Mouse (Mus musculus) B cell, adult 2 months (primary cell): ENCODE measurements around the gene Pknox2.

Experiments
- DNase-seq, 2 experiments: peaks; one replicate each; pipeline ENCODE4 v3.0.0; 2022

Pknox2 gene

DNA sequence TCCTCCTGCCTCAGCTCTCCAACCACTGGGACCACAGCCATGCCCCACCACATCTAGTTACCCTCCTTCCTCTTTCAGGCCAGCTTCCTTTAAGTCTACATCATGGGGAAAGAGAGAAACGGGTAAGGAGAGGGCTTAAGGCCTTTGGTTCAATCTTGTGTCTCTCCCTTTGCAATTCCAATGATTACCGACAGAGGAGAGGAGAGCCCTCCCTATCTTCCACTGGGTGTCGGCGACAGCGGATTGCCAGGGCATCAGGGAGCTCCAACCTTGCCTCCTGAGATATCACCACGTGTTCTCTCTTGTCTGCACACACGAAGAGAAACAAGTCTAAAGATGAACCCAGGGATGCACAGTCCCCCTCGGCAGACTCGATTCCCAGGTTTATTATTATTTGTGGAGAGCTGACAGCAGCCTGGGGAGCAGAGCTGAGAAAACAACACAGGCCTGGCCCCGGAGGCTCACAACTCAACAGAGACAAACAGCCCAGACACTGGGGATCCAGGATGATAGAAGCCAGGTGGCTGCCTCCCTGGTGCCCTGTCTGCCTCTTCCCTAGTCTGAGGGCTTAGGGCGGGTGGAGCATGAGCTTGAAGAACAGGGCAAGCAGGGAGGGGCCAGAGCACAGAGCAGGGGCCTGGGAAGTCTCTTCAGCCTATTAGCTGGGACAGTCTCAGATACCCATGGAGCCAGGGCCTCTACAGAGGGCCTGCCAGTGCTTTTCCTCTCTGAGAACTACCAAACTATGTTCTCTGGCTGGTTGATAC is 170.4 kb downstream of the Pknox2 start:
- no peak for DNase-seq

DNA sequence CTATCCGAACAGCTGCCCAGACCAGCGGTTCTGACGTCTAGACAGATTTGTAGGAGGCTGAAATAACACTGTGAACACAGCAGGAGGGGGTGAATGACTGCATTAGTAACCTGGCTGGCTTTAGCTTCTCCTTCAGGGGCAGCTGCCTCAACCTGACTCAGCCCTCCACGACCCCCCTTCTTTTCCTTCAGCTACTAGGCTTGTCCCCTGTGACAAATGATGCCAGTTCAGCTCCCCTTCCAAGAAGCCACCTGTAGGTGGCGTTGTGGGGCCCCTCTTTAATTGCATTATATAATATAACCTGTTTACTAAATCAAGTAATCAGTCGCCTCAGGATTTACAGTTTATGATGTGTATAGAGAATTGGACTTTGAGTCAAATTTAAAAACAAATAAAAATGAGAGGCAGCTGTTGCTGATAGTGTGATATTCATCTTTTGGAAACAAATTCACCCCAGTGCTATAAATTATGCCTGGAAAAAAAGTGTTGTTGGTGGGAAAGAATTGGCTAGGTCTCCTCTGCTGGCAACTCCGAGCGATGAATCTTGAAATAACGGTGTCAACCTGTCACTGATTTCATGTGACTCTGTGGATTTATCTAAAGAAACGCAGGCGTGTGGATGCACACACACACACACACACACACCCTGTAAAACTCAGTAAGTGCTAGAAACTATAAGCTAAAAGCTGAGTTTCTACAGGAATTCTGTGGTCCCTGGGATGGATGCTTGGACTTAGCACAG is 173.6 kb downstream of the Pknox2 start:
- no peak for DNase-seq

DNA sequence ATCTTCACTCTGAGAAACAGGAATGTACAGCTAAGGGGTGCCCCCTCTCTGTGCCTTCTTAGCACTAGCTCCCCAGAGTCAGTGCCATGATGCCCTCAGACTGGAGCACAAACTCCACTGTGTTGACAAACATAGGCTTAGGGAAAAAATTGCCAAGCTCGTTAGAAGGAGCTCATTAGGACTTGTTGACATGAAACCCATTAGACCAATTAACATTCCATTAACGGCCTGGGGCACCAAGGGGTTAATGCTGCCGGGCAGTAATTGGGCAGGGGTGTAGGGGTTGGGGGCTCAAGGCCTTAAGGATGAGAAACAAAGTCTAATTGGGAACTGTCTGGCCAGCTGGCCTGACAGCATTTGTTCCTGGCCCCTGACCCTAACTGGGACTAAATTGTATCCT is 175.1 kb downstream of the Pknox2 start:
- no peak for DNase-seq

DNA sequence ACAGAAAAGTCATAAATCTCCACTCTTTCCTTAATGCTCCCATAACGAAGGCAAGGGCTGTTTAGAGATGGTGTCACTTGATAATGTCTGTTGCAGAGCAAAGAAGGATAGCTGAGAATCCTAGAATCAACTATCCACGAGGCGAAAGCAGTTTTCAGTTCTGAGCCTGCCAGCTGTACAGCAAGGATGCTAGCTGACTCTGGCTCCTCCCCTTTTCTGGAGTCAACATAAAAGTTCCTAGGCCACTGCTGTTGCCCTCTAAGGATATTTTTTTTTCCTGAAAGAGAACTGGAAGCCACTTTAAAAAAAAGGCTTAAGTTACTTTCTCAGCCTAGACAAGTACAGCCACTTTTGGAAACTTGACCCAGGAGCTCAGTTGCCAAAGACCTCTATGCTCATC is 176.1 kb downstream of the Pknox2 start:
- no peak for DNase-seq

DNA sequence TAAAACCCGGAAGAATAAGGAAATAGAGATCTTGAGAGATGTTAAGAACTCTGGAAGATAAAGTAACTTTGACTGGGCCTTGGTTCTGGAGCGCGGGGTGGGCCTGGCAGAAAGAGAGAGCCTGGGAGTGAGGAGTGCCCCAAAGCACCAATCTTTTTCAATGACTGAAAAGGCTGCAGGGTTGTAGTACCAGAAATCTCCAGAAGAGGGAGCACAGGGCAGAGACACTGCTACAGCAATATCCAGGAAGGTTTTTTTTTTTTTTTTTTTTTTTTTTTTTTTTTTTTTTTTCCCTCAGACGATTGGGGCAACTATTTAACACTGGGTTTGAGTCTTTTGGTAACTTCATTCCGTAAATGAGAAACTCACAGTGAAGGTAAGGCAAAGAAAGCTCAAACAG is 176.6 kb downstream of the Pknox2 start:
- peak; percentile 74 to 77 for DNase-seq

DNA sequence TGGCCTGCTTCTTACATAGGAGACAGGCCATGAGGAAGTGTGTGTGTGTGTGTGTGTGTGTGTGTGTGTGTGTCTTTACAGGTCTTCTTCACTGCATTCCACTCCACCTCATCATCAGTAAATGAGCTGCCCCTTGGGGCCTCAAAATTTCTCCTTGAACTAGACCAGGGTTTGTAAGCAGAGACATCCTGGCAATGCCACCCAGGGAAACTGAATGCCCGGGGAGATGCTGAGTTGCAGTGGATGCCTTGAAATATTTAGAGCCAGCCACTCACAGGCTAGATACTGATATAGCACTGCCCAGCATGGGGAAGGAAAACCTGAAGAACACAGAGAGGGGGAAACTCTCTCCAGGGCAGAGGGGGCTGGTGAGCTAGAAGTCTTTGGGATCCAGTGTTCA is 178.1 kb downstream of the Pknox2 start:
- no peak for DNase-seq

DNA sequence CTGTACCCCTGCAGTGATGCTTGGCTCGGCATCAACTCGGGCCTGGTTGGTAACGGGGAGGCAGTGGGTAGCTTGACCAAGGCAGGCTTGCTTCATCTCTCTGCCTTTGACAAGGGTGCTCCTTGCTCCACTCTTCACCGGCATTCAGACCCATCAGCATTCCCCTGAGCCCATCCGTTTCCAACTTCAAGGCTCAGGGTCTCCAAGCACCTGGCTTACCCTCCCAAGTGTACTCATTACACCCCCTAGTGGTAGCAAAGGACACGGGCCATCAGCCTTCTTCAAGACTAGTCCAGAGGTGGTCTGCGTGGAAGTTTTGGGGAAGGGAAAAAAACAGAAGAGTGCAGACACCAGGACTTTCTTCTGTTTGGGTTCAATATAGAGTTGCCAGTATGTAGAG is 178.5 kb downstream of the Pknox2 start:
- DNase-seq: peak; percentile 25 to 34

DNA sequence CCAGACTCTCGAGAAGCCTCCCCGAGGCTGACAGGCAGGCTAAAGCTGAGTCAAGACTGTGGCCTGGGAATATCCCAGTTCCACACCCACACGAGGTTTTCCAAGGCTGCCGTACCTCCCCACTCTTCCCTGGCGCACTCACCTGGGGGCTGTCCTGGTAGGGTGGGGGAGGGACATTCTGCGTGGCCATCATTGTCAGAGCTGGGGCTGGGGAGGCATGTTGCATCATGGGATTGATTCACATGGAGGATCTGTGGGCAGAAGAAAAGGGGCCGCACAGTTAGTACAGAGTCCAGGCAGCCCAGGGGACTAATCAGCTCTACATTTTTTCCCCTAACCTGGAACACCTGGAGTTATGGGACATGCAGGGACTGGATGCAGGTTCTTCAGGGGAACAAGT is 179.0 kb downstream of the Pknox2 start:
- no peak for DNase-seq

DNA sequence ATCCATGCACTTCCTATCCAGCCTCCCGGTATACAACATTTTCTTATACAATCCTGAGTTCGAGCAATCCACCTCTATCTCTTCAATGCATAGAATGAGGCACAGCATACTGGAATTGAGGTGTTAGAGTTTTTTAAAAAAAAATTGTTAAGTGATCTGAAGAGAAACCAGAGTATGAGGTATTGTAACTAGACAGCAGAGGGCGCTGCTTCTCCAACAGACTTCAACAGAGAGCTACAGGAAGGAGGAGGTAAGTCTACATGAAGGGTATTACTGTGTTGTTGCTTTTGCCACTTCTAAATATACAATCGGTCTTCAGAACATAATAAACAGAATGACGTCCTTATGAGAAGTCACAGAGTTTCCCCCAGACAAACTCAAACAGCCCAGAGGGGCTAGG is 181.5 kb downstream of the Pknox2 start:
- DNase-seq: peak; percentile 3 to 4

DNA sequence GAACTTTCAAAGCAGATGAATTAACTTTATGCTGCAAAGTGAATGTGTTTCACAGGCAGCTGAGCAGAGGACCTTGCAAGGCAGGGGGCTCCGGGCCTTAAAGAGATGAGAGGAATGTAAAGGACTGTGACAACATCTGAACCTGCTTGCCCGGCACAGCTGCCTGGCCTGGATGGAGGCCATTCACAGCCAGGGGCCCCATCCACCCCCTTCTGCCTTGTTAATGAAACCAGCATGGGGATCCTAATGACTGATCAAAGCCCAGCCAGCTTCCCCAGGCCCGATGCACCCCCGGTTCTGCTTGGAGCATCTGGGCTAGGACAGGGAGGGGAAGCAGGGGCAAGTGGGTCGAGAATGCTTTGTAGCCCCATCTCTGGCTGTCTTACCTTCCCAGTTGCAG is 183.0 kb downstream of the Pknox2 start:
- no peak for DNase-seq

DNA sequence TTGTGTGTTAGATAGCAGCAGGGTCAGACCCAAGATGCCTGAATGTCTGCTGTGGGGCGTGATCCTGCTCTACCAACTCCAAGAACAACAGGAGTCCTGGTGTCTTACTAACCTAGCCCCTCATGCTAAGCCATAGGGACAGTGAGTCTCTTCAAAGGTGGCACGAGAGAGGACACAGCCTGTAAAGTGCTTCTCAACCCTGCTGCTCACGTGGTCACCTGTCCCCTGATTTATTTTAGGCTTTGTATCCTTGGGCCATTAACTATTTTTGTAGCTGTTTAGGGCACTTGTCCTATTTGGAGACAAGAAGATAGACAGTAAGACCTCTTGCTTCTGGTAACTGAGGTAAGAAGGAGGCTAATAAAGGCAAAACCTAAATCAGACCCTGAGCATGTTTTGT is 183.7 kb downstream of the Pknox2 start:
- DNase-seq: no peak

DNA sequence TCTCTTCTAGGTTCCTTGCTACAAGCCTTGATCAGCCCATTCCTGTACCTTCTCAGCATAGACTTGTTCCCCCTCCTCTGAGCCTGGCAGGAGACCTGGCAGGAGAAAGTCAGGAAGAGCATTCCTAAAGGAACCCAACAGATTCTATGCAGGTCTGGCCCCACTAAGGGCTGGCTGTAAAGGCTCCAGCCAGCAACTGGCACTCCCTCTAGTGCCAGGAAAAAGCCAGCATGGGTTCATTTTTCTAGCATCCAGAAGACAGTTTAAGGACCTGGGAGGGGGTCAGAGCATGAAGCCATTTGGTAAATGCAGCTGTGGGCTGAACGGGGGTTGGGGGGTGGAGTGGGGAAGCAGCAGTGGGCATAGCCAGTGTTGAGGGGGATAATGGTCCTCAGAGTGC is 185.3 kb downstream of the Pknox2 start:
- DNase-seq: no peak

DNA sequence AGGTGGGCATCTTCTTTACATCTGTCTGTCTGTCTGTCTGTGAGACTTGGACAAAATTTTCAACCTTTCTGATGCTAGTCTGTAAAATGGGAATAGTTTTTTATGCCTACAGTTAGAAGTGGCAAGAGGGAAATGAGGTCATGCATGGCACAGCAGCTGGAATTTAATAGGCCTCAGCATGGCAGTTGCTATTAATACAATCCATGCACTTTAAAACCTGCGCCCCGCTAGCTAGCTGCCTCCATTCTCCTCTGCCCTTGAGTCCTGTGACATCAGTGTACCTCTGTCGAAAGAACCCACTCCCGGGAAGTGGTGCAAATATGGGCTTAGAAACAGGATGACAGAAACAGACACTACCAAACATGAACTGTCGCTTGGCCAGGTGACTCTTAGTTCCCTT is 186.1 kb downstream of the Pknox2 start:
- DNase-seq: no peak

DNA sequence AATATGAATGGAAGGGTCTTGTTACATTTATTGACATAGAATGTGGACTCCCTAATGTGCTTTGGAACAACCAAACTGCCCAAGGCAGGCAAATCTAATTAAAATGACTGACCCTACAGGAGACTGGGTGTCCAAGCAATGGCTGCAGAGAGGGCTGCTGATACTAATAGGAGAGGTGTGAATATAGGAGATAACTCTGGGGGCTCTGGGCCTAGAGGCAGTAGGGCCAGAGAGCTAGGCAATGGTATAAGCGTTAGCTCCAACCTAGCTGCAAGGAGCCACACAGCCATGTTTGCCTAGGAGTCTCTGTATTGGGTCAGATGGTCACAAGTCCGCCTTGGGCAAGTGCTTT is 196.1 kb downstream of the Pknox2 start:
- DNase-seq: no peak

DNA sequence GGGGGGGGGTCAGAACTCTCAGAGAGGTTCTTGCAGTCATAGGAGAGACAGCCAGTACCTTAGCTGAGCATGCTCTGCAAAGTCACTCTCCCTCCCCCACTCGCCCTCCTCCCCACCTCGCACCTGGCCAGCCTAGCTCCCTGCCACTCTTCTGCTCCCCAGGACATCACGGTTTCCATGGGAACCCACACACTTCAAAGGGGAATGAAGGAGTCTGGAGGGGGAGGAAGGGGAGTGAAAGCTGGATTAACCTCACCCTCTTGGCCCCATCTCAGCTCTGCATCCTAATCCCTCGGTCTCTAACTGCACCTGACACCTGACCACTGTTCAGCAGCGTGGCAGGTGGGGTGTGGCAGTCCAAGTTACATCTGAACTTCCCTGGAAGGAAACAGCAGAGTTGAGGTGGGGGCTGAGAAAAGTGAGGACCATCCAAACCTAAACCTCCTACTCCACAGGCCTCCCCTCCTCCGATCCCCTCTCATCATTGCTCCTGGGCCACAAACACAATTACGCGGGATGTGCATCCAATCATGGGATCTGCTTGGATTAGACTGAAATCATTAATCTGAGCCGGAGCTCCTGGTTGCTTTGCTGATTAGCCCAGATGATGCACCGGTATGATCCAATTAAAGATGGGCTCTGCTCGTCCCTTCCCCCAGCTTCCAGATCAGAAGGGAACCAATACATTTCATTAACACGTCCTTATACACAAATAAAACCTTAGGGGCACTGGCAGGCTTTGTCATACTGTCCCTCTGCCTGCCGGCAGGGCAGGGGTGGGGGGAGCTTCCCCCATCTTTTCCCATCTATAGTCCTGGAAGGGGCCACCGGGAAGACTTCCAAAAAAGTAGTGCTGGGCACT is 196.7 kb downstream of the Pknox2 start:
- DNase-seq: no peak

DNA sequence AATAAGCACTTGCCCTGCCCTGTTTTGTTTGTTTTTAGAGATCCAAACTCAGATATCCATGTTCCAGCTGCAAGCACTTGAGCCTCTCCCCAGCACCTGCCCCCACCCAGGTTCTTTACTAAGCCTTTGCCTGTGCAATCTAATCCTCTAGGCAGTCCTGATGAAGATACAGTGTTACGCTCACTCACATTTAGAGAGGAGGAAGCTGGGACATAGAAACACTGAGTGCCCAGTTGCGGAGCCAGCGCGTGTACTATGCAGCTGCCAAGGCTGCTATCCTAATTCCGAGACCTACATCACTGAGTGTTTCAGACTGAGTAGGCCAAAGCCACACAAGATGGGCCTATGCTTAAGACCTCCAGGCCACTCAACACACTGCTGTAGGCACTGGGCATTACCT is 199.0 kb downstream of the Pknox2 start:
- no peak for DNase-seq

DNA sequence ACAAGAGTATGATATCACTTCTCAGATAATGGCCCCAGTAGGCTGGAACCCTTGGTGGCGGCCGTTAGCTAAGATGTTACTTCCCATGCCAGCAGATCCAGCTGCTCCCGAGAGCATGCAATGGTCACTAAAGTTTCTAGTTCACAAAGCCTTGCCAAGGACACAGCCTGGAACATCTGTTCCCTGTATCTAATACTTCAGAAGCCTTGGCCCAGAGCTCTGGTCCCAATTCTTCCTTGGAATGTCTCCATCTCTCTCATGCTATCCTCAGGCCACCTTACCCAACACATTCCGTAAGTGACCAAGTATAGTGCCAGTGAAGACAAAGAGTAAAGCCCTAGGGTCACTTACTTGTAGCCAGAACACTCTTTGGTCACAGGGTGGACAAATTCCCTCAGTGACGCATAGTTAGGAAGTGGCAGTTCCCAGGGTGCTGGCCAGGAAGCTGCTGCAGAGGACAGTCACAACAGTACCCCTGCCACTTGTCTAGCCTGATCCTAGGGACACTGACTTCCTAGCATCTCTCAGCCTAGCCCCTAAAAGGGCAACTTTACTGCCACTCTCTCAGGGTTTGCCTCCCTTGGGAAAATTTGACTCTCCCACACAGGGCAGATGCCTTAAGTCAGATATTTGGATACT is 200.0 kb downstream of the Pknox2 start:
- no peak for DNase-seq

DNA sequence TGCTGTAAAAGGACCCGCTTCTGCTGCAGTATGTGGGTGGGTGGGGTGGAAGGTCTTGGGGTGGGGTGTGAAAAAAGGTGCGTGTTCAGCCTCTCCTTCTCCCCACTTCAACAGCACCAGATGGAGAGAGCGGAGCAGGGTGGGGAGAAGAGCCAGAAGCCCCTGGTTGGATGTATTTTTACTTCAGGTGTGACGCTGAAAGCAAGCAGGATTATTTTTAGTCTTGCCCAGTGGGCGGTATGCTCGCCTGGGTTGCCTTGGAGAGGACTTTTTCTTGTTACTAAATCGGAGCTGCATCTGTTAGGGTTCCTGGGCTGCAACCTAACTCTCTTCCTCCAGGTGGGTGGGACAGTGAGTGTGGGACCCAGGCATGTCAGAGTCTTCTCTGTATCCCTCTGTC is 202.4 kb downstream of the Pknox2 start:
- no peak for DNase-seq

DNA sequence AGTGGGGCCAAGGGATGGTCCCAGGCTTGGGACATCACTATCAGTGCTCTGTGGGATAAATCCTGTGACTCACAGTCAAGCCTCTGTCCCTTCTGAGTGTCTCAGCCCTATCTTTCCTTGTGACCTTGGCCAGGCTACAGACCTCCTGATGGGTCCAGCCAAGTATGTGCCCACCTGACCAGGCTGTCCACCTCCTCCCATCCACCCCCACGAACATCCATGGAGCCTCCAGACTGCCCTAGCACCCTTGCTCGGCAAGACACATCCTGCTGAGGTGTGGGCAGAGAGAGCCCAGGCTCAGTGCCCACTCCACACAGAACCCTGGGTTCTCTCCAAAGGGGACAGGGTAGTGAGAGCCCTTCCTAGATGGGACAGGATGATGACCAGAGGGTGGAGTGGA is 204.6 kb downstream of the Pknox2 start:
- no peak for DNase-seq

DNA sequence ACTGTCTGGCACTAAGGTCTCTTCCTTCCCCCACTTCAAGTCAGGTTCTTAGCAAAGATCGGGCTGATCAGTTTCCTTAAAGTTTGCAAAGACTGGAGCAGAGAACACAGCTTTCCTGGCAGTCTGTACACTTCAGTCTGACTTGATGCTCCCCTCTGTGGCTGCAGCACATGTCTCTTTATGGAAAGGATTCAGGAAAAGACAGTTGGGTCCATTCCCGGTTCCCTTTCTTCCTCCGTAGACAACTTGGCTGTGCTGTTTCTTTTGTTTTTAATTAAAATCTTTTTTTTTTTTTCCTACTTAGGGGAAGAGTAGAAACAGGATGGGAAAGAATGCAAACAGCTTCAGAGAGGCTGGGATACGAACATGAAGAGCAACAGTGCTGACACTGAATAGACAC is 205.1 kb downstream of the Pknox2 start:
- no peak for DNase-seq

DNA sequence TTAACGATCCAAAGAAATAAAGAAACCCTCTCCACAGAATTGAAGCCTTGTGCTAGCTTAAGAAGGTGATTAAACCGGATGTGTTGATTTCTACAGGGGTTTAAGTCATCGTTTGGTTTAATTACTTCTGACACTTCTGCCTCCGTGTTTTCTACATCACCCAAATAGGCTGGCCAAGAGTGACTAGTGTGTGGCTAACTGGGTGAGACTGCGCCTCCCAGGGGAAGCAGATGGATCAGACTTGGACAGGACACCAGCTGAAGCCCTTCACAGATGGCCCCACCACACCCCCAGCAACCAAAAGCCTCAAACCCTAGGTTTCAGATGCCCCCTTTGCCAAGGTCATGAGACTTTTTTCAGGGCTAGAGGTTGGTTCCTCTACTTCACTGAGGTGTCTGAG is 205.6 kb downstream of the Pknox2 start:
- no peak for DNase-seq

DNA sequence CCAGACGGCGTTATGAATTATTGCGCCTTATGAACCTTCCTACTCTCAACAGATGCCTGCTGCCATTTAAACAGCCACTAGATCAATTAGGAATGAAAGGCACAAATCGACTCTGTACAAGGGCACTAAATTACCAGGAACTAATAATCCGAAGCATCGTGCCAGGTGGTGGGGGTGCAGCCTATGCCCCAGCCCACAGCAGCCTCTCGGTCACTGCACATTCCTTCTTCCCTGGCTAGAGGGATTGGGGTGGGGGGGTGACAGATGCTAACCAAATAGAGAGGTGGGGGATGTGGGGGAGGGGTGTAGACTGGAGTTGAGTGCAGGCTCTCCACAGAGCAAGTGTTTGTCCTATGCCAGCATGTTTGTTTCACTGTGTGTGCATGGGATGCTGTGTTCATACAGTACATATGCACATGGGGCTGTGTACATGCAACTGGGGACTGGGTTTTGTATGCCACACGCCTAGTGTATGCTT is 208.6 kb downstream of the Pknox2 start:
- DNase-seq: no peak

DNA sequence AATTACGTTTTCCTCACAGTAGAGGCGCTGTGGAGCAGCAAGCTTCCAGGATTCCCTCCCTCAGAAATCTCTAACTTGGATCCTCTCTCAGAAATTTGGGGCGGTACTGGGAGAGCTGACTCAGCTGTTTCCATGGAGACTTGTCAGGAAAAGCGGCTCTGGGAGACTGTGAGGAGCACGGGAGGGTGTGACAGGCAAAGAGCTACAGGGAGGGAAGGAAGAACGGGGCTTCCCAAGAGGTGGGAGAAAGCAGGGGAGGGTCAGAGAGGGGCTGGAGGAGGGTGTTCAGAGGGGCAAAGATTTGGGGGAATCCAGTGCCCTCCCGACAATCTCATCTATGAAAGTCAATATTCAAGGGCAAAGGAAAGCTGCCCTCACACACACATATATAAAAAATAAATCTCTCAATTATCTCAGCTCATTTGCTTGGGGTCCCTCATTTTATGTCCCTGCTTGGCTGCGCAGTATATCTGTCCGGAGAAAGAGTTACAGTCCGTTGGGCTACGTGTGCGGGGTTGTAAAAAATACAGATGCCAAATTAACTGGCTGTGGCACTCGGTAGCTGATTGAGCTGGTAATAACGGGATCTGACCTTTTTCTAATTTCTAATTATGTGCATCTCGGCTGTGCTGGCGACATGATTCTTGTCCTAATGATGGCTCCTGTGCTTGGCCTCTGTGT is 213.3 kb downstream of the Pknox2 start:
- DNase-seq: no peak
